Mouse (Mus musculus) bone marrow, adult 2 months (tissue): ENCODE results near the gene Mafk.

Experiments
- CTCF ChIP-seq: fragments of 200-500 bp; IDR thresholded peaks from 2 replicates; pipeline ENCODE4 v1.5.1; 2011; ENCODE audit warnings: low read length, control low read depth; ENCODE audit not compliant: control insufficient read depth, insufficient read depth
- POLR2A ChIP-seq: fragments of 200-500 bp; IDR thresholded peaks from 2 replicates; pipeline ENCODE4 v1.6.1; 2011; ENCODE audit warnings: low read depth, mild to moderate bottlenecking, control low read depth, low read length, borderline replicate concordance; ENCODE audit not compliant: control insufficient read depth

DNA sequence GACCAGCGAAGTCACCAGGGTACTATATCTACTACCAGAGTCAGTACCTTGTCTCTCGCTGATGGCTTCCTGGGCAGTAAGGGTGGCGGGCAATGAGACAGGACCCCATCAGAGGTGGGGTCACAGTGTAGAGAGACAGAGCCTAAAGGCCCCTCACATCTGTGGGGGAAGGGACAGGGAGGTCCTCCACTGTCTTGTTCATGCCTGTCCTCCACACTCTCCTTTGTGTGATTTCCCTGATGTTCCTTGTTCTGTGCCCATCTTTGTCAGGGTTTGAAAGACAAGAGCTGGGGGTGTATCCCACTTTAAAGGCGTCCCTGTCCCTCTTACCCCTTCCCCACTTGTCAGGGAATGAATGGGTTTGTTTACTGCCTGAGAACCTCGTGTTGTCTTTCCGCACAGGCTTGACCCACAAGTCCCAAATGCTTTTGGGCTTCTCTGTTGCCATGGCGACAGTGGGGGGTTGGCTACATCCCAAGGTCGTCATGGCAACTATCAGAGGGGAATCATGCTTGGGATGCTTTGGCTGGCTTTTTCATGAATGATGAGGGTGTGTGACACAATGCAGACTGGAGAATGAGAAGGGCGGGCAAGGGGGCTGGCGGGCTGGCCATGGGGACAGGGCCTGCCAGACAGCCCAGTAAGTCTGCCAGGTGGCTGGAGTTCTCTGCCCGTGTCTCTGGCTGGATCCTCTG lies 6.3 kb downstream of the Mafk start:
- TF ChIP-seq CTCF (no peak), POLR2A (peak; percentile 11; the same call in 1 of the 2 replicates)
